Mouse (Mus musculus) layer of hippocampus, adult 9-11 months (tissue): ENCODE measurements at regions not wholly inside any gene's neighbourhood (a gene's known extent, or its start where the extent isn't known, plus 50 kb on each side); places are given as distances from the start of the nearest gene placed in this dataset.
A peak's percentile ranks its signal among the peaks of the same experiment; 100 is the strongest.
"Not testable (repeated sequence)": the region's sequence is repeated elsewhere in the genome, so short reads cannot be mapped to it uniquely, and the experiment has no call there.

Experiments
- DNase-seq: peaks from one replicate; pipeline ENCODE4 v3.0.0; 2022

- DNase-seq = peak; percentile 20
Observed at GRCm38 (mm10) chr10:16171251-16171650, 1453.2 kb upstream of the Gje1 start.

GRCm38 (mm10) chr10:16159542-16159941 is 1441.5 kb upstream of the Gje1 start:
- DNase-seq = not testable (repeated sequence)

- DNase-seq = no peak
Observed at GRCm38 (mm10) chr10:16158445-16158844, 1440.4 kb upstream of the Gje1 start.

- DNase-seq = peak; percentile 20
Observed at GRCm38 (mm10) chr10:16156954-16157353, 1438.9 kb upstream of the Gje1 start.

GRCm38 (mm10) chr10:16148991-16149390 is 1431.0 kb upstream of the Gje1 start:
- DNase-seq = no peak

- DNase-seq = no peak
Observed at GRCm38 (mm10) chr10:16145397-16145796, 1427.4 kb upstream of the Gje1 start.

GRCm38 (mm10) chr10:16123902-16124301 is 1405.9 kb upstream of the Gje1 start:
- DNase-seq = no peak

GRCm38 (mm10) chr10:16088210-16088609 is 1370.2 kb upstream of the Gje1 start:
- DNase-seq = no peak

- DNase-seq = no peak
Observed at GRCm38 (mm10) chr10:16053008-16053407, 1335.0 kb upstream of the Gje1 start.

GRCm38 (mm10) chr10:16052463-16052889 is 1334.5 kb upstream of the Gje1 start:
- DNase-seq = no peak

GRCm38 (mm10) chr10:16036255-16036654 is 1318.2 kb upstream of the Gje1 start:
- DNase-seq = no peak

- DNase-seq = no peak
Observed at GRCm38 (mm10) chr10:16033096-16033495, 1315.1 kb upstream of the Gje1 start.

- DNase-seq = peak; percentile 14
Observed at GRCm38 (mm10) chr10:16030802-16031201, 1312.8 kb upstream of the Gje1 start.

GRCm38 (mm10) chr10:16014806-16015205 is 1296.8 kb upstream of the Gje1 start:
- DNase-seq = no peak

GRCm38 (mm10) chr10:16001246-16001645 is 1283.2 kb upstream of the Gje1 start:
- no peak for DNase-seq

- no peak for DNase-seq
Observed at GRCm38 (mm10) chr10:15993275-15993674, 1275.3 kb upstream of the Gje1 start.
